Mouse (Mus musculus): ENCODE results near the gene Armc9.

Gene Armc9

GRCm38 (mm10) chr1:86154133-86154823 is at the start of gene Armc9:
Gene Armc9, plus strand, starts transcription at chr1:86154780.
- peak; percentile 94 to 95 for DNase-seq

GRCm38 (mm10) chr1:86105054-86105453 is 49.5 kb upstream of the Armc9 start:
- DNase-seq, result no peak

DNA sequence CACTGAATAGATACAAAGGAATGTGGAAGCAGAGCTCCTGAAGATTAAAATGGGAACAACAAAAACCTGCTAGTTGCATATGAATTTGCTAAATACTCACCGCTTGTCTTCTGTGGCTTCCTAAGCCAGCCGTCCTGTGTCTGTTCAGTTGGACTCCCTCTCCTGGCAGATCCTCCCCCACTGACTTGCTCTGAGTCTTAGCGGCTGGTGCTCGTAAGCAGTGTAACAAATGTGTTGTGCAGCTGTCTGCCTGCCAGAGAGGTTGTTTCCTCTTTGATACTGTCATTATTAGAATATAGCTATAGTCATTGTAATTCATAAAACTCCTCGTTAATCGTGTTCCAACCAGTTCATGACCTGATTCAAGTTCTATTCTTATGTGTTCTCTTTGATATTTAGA is 42.8 kb upstream of the Armc9 start, which contains the start of gene Htr2b:
Gene Htr2b (minus strand): TSS at position 192 of the 400 bp plus-strand sequence.
- no peak for DNase-seq

GRCm38 (mm10) chr1:86114141-86114540 is 40.4 kb upstream of the Armc9 start:
- DNase-seq, result no peak

GRCm38 (mm10) chr1:86119549-86119948 is 35.0 kb upstream of the Armc9 start:
- DNase-seq, result no peak

- DNase-seq, result no peak
These were observed 28.5 kb upstream of the Armc9 start for GRCm38 (mm10) chr1:86126036-86126435.

DNA sequence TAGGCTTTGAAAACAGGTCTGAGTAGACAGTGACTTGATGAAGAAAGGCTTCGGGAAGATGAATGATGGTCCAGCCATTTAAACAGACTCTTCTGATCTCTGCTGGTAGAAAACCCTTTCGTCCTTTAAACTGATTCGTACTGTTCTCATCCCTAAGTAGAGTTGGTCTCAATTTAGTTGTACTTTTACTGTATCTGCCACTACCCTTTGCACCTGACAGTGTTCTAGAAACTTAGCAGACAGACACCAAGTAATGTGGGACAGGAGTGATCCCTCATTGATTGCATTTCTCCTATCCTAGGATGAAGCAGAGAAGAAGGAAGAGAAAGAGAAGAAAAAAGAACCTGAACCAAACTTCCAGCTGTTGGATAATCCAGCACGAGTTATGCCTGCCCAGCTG is 21.2 kb upstream of the Armc9 start, which contains the start of gene Gm21972:
Gene Gm21972 (plus strand): TSS at position 301 of the 400 bp plus-strand sequence.
- no peak for DNase-seq

DNA sequence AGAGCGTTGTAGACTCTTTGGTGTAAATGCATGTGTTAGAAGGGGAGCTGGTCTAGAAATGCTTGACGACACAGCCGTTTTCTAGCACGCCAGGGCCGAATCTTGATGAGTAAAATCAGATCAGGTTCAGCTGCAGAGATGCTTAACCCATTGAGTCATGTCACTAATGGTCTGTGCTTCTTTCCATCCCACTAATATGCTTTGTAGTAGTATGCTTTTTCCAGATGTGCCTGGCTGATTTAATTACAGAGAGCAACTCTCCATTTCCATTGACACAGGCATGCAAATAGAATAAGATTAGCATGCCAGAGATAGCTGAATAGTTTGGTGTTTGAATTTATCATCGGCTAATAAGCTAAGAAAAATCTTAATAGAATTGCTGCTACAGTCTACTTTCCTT is 19.3 kb upstream of the Armc9 start:
- DNase-seq, result no peak

DNA sequence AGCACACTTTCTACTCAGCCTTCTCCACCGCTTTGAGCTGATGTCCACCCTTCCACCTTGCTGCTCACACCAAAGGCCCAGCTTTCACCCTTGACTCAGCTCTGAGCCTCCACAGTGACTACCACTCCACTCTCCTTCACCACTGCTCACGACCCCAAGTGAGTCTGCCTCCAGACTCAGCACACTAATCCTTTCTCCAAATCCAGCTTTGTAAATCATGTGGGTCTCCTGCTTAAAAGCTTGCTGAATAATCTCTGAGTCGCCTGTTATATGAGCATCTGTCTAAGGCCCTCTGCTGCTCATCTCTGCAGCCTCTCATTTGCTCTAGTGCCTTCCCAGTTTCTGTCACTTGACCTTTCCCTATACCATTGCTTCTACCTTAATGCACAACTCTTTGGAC is 13.5 kb upstream of the Armc9 start:
- DNase-seq, result no peak

GRCm38 (mm10) chr1:86143165-86143564 is 11.4 kb upstream of the Armc9 start:
- DNase-seq, result no peak

DNA sequence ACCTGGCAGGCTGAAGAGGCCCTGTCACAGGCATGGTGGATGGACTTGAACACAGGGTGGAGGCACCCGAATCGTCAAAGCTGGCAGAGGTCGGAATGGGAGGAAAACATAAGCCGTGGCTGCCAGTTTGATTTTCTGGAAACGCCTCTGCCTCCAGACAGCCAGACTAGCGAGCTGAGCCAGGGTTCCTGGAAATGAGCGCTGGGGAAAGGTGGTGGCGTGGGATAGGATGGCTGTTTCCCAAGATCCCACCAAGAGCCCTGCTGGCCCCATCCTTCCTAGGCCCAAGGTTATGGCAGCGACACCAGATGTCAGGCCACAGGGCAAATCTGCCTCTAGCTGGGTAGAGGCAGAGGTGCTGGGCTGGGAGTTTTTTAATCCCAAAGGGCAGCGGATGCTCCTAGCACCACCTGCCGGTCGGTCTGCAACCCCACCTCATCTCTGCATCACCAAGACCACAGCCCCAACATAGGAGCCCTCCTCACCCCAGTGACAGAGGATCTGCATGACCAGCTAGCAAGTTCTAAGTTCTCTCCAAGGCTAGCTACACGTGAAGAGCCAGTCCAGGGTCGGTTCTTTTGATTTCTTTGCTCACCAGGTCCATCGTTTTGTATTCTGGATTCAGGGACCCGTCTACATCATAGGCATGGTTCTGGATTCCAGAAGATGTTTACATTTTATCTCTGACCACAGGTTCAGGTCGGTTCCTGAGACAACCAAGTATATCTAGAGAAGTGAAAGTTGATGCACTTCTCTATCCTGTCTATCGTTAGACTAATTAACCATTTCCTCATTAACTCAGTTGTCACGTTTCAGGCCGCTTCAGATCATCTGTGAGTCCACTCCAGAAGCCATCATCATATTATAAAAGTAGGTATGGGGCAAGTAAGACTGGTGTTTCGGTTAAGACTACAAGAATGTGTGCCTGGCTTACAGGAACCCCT is 10.3 kb upstream of the Armc9 start:
- no peak for DNase-seq

DNA sequence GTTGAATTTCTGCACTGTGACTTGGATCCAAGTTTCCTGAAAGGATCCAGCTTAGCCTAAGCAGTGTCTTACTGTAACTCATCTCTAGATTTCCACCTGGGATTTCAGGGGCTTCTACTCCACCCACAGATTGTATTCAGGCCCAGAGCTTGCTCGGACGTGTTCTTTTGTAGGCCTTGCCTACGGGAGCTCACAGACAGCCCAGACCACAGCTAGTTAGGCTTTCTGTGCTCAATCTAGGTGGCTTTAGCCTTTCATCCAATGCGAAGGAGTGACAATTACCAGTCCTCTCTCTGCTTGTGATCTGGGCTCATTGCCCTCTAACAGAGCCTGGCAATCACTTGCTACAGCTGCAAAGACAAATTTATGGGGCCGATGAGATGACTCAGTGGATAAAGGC is 8.3 kb upstream of the Armc9 start:
- no peak for DNase-seq

DNA sequence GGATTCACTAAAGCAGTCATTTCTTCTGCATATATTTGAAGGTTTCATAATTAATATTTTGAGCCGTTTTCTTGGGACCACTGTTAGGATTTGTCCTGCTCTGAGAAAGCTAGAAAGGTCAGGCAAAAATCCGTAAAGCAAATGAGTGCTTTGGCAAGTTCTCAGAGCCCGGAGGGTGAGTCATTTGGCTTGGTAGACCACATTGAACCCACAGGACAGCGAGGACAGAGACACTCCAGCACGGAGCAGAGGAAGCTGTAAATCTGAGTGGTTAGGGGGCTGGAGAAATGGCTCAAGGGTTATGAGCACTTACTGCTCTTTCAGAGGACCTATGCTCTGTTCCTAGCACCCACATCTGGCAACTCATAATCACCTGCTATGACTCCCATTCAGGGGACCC is 7.0 kb upstream of the Armc9 start:
- DNase-seq, result no peak

- DNase-seq, result no peak
These were observed 6.4 kb upstream of the Armc9 start for GRCm38 (mm10) chr1:86148161-86148560.

GRCm38 (mm10) chr1:86150929-86151328 is 3.7 kb upstream of the Armc9 start:
- DNase-seq, result no peak

DNA sequence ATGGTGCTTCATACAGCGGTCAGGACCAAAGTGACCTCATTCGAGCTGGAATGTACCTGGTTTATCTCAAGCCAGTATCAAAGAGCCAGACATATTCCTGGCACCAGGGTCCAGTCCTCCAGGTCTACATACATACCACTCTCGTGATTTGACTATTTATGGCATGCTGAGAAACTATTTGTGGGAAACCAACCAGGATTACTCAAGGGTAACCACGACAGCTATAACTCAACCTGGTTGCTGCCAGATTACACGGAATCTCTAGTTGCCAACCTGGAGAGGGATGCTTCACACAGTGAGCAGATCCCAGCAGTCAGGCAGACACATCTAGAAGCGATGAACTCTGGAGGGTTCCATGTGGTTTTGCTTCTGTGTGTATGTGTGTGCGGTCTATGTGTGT is 3.2 kb upstream of the Armc9 start:
- DNase-seq, result no peak

DNA sequence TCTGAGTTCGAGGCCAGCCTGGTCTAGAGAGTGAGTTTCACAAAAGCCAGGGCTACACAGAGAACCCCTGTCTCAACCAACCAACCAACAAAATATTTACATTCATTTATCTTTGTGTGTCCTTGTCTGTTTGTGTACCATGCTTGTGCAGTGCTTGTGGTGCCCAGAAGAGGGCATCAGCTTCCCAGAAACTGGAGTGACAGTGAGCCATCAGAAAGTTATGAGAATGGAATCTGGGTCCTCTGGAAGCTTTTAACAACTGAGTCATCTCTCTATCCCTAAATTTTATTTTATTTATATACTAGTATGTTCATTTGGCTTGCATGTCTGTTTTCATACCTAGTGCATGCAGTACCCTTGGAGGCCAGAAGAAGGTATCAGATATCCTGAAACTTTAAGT is 2.0 kb upstream of the Armc9 start:
- DNase-seq, result no peak

- DNase-seq, result no peak
These were observed 214 bp downstream of the Armc9 start for GRCm38 (mm10) chr1:86154824-86155164.

- no peak for DNase-seq
These were observed 1.5 kb downstream of the Armc9 start for GRCm38 (mm10) chr1:86156075-86156474.

DNA sequence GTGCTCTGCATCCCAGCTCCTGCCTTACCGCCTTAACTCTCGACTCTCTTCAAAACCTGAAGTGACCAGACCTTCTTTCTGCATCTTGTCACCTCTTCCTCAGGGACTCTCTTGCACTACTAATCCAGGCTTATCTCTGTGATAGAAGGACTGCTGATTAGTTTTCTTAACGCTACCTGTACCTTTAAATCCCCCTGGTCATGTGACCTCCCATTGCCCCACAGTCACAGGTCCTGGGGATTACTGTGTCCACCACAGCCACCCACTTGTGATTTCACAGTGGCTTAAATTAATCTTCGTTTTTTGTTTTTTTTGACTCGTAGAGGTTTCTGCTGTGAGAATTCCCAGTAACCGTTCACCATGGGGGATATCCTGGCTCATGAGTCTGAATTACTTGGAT is 2.0 kb downstream of the Armc9 start:
- no peak for DNase-seq

GRCm38 (mm10) chr1:86160059-86160458 is 5.5 kb downstream of the Armc9 start:
- DNase-seq, result no peak

DNA sequence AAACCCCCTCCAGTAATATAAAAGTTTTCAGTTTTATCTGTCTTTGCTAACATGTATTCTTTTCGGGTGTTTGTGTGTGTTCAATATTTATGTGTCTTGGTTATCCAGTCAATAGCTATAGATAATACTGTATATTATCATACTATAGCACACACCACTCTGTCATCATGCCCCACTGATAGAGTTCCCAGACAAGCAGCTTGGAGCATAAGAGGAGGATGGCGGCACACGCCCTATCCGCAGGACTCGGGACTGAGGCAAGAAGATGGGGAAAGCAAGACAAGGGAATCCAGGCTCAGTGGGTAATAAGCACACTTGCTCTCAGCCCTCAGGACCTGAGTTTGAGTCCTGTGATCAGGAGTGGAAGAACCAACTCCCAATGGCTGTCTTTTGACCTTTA is 5.9 kb downstream of the Armc9 start:
- DNase-seq, result no peak

DNA sequence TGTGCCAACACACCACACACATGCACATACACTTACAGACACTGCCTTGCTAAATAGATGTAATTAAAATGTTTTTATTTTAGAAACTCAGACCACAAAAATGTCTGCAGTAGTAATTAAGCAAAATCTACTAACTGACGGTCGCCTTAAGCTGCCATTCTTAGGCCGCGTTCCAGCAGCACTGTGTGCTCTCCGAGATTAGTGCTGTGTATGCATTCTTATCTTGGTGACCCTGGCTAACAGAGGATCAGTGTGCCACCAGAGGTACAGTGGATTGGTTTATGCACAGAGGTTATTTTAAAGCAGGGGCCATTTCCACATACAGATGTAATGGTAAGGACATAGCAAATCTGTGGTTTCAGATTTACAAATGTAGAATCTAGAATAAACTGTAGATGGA is 6.5 kb downstream of the Armc9 start:
- DNase-seq, result no peak

DNA sequence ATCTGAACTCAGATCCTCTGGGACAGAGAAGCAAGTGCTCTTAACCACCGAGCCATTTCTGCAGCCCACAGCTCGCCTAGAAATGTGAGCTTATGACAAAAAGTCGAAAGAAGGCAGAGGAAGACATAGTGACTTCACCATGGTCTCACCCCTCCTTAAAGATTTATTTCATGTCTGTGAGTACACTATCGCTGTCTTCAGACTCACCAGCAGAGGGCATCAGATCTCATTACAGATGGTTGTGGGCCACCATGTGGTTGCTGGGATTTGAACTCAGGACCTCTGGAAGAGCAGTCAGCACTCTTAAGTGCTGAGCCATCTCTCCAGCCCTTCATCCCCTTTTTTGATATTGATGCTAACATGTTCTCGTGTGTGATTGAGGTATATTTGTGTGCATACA is 20.0 kb downstream of the Armc9 start:
- DNase-seq, result no peak

Measured in thymus, adult 18-20 months (tissue).